Mouse (Mus musculus): Measurements from ENCODE around the gene Olfr325.
"Not testable (repeated sequence)": the region's sequence is repeated elsewhere in the genome, so short reads cannot be mapped to it uniquely, and the experiment has no call there.

Olfr325 gene

GRCm38 (mm10) chr11:58577430-58577829 is at the start of gene Olfr325:
Gene Olfr325 (plus strand): TSS chr11:58577730.
- DNase-seq, result no peak

- DNase-seq, result not testable (repeated sequence)
These were observed 42.8 kb upstream of the Olfr325 start, which contains the start of gene Olfr330 for GRCm38 (mm10) chr11:58534736-58535135. Gene Olfr330 (minus strand): TSS chr11:58534836.

DNA sequence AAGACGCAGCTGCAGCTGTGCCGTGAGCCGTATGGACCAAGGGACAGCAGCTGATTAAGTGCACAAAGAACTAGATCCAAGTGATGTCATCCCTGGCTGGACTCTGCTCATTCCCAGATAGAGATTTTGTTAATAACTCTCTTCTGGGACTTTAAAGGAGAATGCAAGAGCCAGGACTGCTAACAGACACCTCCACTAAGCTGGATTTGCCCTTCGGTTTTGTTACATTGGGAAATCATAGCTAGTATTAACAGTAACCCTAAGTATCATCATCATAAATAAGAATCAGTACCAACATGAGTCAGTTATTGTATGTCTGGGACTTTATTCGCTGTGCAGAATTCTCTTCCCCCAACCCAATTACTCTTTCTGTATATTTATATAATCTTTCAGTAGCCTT is 31.2 kb upstream of the Olfr325 start, which contains the start of gene Olfr329-ps:
Olfr329-ps (minus strand) TSS at position 101 of the 400 bp plus-strand sequence.
- no peak for DNase-seq

DNA sequence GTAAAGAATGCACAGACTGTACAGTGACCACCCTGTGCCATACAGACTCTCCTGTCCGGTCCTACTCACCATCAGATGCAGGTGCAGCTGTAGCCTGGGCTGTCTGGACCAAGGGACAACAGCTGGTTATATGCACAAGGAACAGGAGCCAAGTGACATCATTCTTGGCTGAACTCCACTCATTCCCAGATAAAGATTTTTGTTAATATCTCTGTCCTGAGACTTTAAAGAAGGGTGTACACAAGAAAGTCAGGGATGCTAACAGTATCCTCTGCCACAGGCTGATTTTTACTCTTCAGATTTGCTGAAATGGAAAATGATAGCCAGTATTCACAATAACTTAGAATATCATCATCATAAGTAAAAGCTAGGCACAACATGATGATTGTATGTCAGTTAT is 22.0 kb upstream of the Olfr325 start, which contains the start of gene Olfr328:
Olfr328 (minus strand) TSS at position 101 of the 400 bp plus-strand sequence.
- DNase-seq, result no peak

- no peak for DNase-seq
These were observed 7.1 kb upstream of the Olfr325 start, which contains the start of gene Olfr224 for GRCm38 (mm10) chr11:58570405-58570804. Gene Olfr224 (minus strand): TSS chr11:58570553.

DNA sequence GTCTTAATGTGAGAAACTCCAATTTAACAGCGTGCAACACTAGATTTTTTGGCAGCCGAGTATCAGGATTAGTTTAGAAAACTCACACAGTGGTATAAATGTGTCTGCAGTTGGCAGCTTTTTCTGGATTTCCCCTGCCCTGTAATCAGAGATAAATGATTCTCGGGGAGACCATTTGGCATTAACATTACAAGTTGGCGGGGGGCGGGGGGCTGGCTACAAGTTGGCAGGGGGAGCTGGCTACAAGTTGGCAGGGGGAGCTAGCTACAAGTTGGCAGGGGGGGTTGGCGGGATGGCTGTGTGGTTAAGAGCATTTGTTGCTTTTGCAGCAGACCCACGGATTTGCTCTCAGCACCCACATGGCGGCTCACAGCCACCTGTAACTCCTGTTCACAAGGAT is 1.1 kb downstream of the Olfr325 start:
- no peak for DNase-seq

- peak; percentile 29 for DNase-seq
These were observed 10.4 kb downstream of the Olfr325 start for GRCm38 (mm10) chr11:58587898-58588348.

GRCm38 (mm10) chr11:58588620-58589250 is 11.2 kb downstream of the Olfr325 start:
- DNase-seq, result no peak

DNA sequence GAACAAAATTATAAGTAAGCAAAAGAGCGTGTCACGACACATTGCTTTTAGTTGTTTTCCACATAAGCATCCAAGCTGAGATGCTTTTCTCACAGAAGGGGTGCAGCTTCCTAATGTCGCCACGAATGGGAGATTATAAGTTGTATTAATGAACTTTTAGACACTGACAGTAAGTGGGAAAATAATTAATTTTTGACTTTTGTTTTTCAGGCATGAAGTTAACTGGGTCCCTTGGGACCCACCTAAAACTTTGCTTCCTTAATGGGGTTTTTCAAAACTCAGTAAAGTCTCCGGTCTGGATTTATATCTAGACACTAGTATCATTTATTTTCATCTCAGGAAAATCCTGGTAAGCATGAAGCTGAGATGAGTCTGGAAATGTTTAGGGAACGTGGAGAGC is 17.3 kb downstream of the Olfr325 start, which contains the start of gene Olfr324:
Olfr324 (plus strand) TSS at position 301 of the 400 bp plus-strand sequence.
- DNase-seq, result no peak

- DNase-seq, result no peak
These were observed 20.3 kb downstream of the Olfr325 start for GRCm38 (mm10) chr11:58597837-58598236.

GRCm38 (mm10) chr11:58602062-58602461 is 24.5 kb downstream of the Olfr325 start:
- DNase-seq, result no peak

- no peak for DNase-seq
These were observed 25.4 kb downstream of the Olfr325 start for GRCm38 (mm10) chr11:58602800-58603560.

GRCm38 (mm10) chr11:58604688-58605087 is 27.2 kb downstream of the Olfr325 start:
- peak; percentile 3 for DNase-seq

DNA sequence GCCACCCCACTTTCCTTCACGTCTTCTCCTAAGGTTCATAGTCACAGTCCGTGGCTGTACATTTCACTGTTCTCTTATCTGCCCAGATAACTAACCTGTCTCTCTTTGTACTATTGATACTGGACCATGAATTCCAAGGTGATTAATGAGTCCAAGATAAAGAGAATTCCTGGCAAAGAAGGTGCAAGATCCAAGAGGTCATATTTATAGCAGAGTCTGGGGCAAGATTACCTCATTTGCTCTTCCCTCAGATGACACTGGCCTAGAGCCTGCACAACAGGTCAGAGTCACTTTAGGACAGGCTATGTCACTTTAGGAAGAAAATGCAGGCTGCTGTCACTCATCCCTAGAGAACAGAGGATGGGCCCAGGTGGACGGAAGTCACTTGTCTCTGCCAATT is 27.7 kb downstream of the Olfr325 start:
- no peak for DNase-seq

DNA sequence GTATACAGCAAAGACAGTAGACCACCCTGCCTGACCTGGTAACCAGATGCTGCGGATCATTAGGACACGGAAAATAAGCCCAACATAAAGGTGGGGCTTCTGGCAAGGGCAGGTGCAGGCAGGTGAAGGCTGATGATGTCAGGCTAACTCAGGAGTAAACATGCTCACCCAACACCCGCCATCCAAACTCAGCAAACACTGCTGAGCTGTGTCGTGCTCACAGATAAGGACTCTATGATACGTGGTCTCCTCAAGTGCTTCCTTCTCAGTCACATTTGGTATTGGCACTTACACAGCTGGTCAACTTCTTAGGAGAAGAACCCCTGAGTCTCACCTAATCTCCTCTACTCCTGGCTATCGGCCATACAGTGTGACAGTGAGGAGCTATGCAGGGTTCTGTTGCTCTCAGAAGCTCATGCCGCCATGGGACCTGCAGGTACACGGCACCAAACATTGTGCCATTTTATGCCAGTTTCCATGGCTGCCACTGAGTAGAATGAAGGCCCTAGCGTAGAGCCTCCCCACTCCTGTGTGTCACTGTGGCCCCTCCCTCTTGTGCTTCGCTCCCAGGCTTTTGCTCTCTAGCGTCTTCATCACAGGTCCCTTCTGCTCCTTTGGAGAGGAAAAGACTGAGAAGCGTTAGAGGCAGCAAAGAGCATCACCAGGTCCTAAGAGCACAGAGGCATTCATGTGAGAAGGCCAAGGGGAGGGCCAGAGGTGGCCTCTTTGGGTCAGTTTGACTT is 28.8 kb downstream of the Olfr325 start:
- DNase-seq, result no peak

DNA sequence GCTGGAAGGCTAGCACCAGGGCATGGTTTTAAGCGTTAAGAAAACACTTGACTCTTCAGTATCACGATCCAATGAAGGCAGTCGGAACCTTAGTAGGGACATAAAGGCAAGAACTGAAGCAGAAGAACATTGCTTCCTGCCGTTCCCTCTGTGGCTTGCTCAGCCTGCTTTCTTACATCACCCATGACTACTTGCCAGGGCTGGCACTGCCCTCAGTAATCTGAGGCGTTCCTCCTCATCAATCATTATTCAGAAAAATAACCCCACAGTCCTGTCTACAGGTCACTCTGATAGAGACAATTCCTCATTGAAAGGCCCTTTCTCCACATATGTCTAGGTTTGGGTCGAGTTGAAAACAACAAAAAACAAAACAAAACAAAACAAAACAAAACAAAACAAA is 29.5 kb downstream of the Olfr325 start:
- peak; percentile 15 for DNase-seq

GRCm38 (mm10) chr11:58613359-58613758 is 35.8 kb downstream of the Olfr325 start:
- DNase-seq, result no peak

- DNase-seq, result peak; percentile 35
These were observed 37.0 kb downstream of the Olfr325 start for GRCm38 (mm10) chr11:58614526-58614925.

- DNase-seq, result no peak
These were observed 38.4 kb downstream of the Olfr325 start, which contains the start of gene 2210407C18Rik for GRCm38 (mm10) chr11:58615975-58616374. Gene 2210407C18Rik (minus strand): TSS chr11:58616075.

GRCm38 (mm10) chr11:58618369-58618768 is 40.8 kb downstream of the Olfr325 start:
- DNase-seq, result no peak

DNA sequence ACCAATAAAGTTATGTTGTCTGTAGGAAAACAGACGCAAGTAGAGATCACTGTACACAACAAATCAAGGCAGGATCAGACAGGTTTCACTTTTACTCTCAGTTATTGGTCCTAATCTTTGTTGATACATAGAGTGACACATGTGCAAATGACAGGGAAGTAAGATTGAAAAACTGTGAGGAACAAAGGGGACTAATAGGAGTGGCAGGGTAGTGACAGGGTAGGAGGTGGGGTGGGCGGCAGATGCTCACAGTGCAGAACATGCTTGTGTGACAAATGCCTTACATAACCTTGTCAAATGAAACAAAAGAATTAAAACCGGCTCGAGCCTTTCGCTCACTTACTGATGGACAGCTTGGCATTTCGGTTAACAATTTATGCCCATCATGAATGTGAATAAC is 41.3 kb downstream of the Olfr325 start:
- no peak for DNase-seq

GRCm38 (mm10) chr11:58626146-58626545 is 48.6 kb downstream of the Olfr325 start:
- DNase-seq, result no peak

- no peak for DNase-seq
These were observed 52.9 kb downstream of the Olfr325 start, which contains the start of gene Olfr323 for GRCm38 (mm10) chr11:58630401-58630800. Gene Olfr323 (minus strand): TSS chr11:58630501.

Data from kidney, adult 9 months (tissue).